Mouse (Mus musculus): ENCODE data around the gene Ly6g5b.

Gene Ly6g5b

DNA sequence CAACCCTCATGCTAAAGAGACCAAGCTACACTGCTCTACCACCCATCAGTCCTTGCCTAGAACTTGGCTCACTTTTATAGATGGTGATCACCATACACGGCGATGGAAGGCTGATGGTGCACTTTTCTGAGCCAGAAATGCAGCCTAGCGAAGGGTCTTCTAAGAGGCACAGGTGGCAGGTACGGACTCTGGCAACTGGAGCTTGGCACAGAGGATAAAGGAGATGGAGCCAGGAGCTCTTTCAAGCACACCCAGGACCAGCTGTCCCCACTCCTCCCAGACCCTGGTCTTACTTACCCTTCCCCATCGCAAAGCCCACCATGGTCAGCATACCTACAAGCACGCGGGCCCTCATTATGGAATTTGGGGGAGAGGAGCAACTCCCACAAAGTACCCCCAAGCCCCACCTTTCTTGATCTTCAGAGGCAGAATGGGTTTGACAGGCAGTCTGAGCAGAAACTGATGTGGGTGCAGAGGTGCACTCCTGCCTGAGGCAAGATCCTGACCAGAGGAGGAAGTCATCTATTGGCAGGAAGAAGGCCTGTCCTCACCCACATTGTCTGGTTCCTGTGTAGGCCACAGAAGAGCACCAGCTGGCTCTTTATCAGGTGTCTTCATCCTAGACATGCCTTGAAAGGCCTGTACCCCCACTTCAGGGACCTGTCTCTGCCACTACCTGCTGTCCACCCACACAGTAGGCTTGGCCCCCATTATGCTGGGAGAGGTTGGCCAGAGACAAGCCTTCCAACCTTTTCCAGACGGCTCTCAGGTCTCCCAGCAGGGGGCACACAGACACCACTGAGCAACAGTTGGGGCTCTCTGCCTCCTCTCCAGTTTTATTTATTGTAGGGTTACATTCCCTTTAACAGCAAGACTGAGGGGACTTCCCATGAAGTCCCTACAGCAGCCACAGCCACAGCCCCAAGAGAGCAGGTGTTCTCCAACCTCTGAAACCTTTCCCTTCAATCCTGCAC is at the start of gene Ly6g5b:
Gene Ly6g5b (minus strand): TSS at position 383 of the 974 bp plus-strand sequence.
- in situ Hi-C loops (cut with MboI, MseI) = no loop called here

GRCm38 (mm10) chr17:35164218-35164567 is 49.0 kb upstream of the Ly6g5b start:
- in situ Hi-C loops (cut with MboI, MseI) = no loop called here

GRCm38 (mm10) chr17:35163326-35164081 is 48.3 kb upstream of the Ly6g5b start:
- in situ Hi-C loops (cut with MboI, MseI) = no loop called here

GRCm38 (mm10) chr17:35162730-35163129 is 47.5 kb upstream of the Ly6g5b start:
- in situ Hi-C loops (cut with MboI, MseI) = no loop called here

DNA sequence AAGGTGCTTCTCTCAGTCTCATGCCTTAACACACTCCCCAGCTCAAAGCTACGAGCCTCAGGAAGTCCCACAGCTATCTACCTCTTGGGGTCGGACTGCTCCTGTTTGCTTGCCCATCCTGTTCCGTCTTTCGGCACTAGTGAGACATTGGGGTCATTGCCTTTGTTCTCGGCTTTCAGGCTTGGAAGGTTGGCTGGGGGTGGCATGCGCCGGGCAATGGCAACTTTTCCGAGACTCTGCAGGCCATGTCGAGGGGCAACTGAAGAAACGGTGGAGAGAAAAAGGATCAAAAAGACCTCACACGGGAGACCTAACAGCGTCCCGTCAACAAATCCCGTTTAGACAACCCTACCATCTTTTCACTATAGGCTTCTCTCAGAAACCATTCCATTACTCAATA is 46.9 kb upstream of the Ly6g5b start:
- in situ Hi-C loops (cut with MboI, MseI) = no loop called here

DNA sequence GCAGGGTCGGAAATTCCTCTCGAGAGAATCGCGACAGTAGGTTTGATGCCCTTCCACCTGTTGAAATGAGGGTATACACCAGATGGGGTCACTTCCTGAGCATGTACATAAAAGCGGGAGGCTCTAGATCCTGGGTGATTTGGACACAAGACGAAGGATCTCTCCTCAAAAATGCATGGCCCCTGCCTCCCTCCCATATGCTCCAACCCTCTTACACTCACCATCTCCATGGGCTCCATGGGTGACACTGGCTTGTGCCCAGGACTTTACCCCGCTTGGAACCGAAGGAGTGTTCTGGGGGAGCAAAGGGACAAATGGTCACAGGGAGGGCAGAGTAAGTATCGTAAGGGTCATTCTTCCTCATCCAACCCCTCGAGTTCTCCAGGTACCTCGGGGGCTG is 46.2 kb upstream of the Ly6g5b start:
- in situ Hi-C loops (cut with MboI, MseI) = no loop called here

- in situ Hi-C loops (cut with MboI, MseI) = no loop called here
Measured at GRCm38 (mm10) chr17:35159638-35160037, 44.4 kb upstream of the Ly6g5b start.

DNA sequence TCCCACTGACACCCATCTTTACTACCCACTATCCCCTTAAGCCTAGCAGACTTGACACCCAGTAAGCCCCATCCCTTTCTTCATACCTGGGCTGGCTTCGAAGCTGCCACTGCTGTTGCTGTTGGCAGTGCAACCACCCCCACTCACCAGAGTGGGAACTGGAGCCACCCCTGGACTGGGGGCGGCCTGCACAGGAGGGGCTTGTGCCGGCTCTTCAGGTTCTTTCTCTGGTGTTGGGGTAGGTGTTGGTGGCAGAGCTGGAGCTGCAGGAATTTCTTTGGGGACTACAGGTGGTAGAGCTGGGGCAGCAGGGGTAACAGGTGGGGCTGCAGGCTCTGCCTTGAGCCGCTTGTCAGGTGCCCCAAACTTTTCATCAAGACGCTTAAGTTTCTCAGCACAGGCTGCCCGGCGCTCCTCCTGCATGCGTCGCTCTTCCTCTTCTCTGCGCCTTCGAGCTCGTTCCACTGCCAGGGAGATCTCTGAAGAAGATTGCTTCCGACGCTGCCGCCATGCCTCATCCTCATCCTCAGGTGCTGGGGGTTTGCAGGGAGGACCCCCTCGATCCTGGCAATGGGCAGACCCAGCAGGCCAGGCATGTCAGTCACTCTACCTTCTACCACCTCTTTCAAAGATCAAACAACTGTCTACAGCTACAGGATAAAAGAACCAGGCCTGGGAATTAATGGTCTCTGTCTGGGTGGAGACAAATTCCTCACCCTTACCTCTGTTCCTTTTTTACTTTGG is 43.8 kb upstream of the Ly6g5b start:
- in situ Hi-C loops (cut with MboI, MseI) = no loop called here

DNA sequence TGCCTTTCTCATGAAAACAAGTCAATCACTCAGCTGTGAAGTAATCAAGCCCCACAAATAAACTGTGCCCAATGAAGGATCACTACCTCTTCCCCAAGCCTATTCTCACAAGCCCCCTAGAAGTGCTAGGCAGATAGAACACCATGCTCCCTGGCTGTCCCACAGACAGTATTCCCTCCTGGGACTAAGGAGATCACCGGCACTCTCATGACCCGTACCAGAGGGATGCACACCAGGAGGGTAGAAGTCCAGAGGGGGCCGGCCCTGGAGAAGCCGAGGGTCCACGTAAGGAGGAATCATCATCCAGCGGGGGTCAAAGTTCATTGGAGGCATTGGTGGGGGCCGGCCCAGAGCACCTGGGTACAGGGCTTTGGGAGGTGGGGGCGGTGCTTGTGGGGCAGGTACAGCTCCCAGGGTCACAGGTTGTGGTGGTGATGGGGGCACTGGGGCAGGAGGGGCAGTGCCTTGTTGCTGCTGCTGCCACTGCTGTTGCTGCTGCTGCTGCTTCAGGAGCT is 42.5 kb upstream of the Ly6g5b start:
- in situ Hi-C loops (cut with MboI, MseI) = no loop called here

GRCm38 (mm10) chr17:35157254-35157653 is 42.0 kb upstream of the Ly6g5b start:
- in situ Hi-C loops (cut with MboI, MseI) = no loop called here

GRCm38 (mm10) chr17:35156461-35157200 is 41.4 kb upstream of the Ly6g5b start:
- in situ Hi-C loops (cut with MboI, MseI) = no loop called here

DNA sequence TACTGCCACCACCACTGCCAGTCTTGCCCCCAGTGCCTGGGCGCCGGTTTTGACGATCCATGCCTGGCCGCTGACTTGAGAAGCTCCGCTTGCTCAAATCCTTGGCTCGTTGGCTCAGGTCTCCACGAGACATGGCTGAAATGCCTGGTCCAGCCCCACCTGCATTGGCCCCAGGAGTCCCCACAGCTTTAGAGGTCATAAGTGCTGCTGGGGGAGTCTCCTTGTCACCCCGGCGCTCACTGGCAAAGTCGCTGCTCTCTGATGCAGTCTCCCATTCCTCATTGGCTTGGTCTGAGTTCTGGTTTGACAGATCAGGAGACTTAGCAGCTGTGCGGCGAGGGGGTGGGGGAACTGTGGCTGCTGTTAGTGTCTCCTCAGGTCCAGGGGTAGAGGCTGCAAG is 40.2 kb upstream of the Ly6g5b start:
- in situ Hi-C loops (cut with MboI, MseI) = no loop called here

DNA sequence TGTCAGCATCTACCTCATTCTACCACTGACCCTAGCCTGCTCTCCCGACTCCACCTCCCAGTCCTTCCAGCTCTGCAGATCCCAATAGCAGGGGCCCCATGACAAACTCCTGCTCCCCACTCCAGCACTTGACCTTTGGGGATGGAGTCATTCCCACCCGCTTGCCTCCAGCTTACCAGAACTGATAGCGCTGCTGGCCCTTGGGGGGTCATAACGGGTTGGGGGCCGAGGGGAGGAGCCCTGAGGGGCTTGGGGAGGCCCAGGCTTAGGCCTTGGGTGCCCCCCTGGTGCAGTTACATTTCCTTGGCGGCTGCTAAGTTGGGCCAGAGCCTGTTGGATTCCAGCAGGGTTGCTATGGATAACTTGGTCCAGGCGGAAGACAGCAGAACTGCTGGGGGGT is 39.4 kb upstream of the Ly6g5b start:
- in situ Hi-C loops (cut with MboI, MseI) = no loop called here

- in situ Hi-C loops (cut with MboI, MseI) = no loop called here
Measured at GRCm38 (mm10) chr17:35153931-35154330, 38.7 kb upstream of the Ly6g5b start.

DNA sequence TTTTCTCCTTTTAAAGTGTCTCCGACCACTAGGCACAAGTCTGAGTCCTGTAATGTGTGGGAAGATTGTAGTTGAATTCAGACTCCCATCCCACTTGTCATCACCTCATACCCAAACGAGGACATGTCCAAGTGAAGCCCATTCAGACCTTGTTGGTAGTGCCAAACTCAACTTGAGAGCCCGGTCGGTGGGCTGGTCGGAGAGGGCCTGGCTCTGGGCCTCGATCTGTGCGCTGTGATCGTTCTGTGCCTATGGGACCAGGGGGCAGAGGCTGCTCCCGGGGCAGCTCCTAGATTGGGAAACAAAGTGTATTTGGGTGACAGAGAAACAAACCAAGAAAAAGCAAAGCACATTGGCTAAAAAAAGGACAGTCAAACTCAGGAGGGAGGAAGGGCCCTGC is 37.8 kb upstream of the Ly6g5b start:
- in situ Hi-C loops (cut with MboI, MseI) = no loop called here

GRCm38 (mm10) chr17:35152121-35152520 is 36.9 kb upstream of the Ly6g5b start:
- in situ Hi-C loops (cut with MboI, MseI) = no loop called here

GRCm38 (mm10) chr17:35147922-35148639 is 32.9 kb upstream of the Ly6g5b start:
- in situ Hi-C loops (cut with MboI, MseI) = no loop called here

DNA sequence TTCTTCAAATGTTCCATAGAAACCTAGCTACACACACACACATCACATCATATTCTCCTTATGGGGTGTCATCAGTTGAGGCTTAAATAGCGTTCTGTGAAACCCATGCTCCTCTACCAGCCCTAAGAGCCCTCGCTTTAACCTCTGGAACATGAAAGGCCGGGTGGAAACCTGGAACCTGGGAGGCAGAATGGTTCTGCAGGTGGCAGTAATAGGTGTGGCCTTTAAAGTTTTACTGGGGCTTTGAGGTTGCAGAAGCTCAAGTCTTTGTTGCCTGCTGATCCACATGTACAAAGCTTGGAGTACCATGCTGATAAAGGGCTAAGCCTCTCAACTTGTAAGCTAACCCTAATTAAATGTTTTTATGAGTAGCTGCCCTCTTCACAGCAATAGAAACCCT is 32.1 kb upstream of the Ly6g5b start:
- in situ Hi-C loops (cut with MboI, MseI) = no loop called here

- in situ Hi-C loops (cut with MboI, MseI) = no loop called here
Measured at GRCm38 (mm10) chr17:35146139-35146538, 30.9 kb upstream of the Ly6g5b start.

GRCm38 (mm10) chr17:35141971-35142370 is 26.7 kb upstream of the Ly6g5b start:
- in situ Hi-C loops (cut with MboI, MseI) = no loop called here
